Mouse (Mus musculus): ENCODE data around the gene Fam89a. TPM values are rescaled to one million over a fixed set of nuclear protein-coding genes. Genes with fewer than 3 reads are reported as not detected.

The Fam89a gene
- total RNA-seq, 1 experiment from 2014 or later, result not detected

DNA sequence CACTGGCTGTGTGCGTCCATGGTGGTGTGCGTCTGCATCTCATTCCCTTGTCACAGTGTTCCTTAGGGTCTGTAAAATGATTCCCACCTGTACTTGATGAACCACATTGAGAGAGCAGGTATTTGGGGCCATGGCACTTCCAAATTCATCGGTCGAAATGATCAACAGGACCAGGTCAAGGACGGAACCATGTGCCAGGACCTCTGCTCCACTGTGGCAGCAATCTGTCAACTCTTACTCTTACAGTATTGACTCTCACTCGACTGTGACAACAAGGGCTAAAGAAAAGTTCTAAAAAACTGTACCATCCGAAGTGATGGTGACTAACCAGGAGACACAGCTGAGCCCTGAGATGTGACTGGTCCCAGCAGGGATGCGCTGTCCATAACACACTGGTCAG is 3.8 kb upstream of the Fam89a start:
- ATAC-seq (ENCODE audit: extremely low read depth, insufficient number of reproducible peaks, low FRiP score, poor library complexity, severe bottlenecking), result no peak

GRCm38 (mm10) chr8:124754792-124755190 is 3.2 kb upstream of the Fam89a start:
- ATAC-seq (ENCODE audit: extremely low read depth, insufficient number of reproducible peaks, low FRiP score, poor library complexity, severe bottlenecking), result no peak

GRCm38 (mm10) chr8:124754101-124754791 is 2.6 kb upstream of the Fam89a start:
- ATAC-seq (ENCODE audit: extremely low read depth, insufficient number of reproducible peaks, low FRiP score, poor library complexity, severe bottlenecking), result no peak

GRCm38 (mm10) chr8:124752325-124752862 is 762 bp upstream of the Fam89a start:
- ATAC-seq (ENCODE audit: extremely low read depth, insufficient number of reproducible peaks, low FRiP score, poor library complexity, severe bottlenecking), result no peak

GRCm38 (mm10) chr8:124751191-124751590 is 441 bp downstream of the Fam89a start:
- ATAC-seq (ENCODE audit: extremely low read depth, insufficient number of reproducible peaks, low FRiP score, poor library complexity, severe bottlenecking), result no peak

- no peak for ATAC-seq (ENCODE audit: extremely low read depth, insufficient number of reproducible peaks, low FRiP score, poor library complexity, severe bottlenecking)
These were observed 5.0 kb downstream of the Fam89a start for GRCm38 (mm10) chr8:124746661-124747060.

DNA sequence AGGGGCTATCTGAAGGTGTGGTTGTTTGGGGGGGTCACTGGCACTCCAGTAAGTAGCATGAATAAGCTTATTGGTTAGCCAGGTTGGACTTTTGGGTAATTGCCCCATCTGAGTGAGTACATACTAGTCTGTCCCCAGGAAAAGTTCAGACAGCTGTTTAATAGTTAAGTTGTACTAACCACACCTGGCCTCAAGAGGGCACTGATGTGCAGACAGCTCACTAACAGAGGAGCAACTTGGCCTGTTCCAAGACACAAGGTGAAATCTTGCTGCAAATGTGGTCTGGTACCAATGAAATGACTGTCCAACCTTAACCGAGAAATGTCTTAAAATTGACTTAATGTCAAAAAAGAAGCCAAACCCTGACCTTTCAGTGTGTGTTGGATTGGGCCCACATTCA is 12.4 kb downstream of the Fam89a start:
- peak; percentile 46 for ATAC-seq (ENCODE audit: extremely low read depth, insufficient number of reproducible peaks, low FRiP score, poor library complexity, severe bottlenecking)

GRCm38 (mm10) chr8:124735371-124735911 is 16.2 kb downstream of the Fam89a start:
- no peak for ATAC-seq (ENCODE audit: extremely low read depth, insufficient number of reproducible peaks, low FRiP score, poor library complexity, severe bottlenecking)

DNA sequence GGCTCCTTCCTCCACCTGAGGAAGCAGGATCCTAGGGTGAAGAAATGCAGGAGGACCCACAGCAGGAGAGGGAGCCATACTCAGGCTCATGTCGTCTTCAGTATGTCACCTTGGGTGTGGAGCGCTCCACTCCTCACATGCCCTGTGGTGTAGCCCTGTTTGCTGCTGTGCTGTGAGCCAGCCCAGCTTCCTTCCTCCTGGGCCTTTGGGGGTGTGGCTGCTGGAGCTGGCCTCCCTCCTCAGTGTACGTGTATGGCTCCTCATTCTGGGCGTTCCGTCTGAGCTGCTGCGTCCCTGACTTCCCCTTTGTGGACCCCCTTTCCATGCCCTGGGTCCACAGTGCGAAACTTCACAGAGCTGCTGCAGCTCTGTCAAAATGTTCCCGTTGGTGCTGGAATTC is 18.8 kb downstream of the Fam89a start:
- no peak for ATAC-seq (ENCODE audit: extremely low read depth, insufficient number of reproducible peaks, low FRiP score, poor library complexity, severe bottlenecking)

DNA sequence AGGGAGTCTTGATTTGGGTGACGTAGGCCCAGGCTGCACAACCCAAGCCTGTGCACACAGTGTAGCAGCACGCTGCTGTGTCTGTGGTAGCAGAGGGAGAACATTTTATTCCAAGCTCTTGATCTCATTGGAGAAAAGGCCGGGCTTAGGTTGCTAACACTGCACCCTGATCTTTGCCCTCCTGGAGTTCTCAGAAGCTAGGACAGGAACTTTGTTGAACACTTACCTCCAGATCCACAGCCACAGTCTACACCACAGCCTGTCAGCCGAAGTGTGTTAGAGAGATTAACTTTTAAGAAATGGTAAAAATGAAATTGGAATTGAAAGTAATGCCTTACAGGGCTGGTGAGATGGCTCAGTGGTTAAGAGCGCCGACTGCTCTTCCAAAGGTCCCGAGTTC is 27.3 kb downstream of the Fam89a start:
- ATAC-seq (ENCODE audit: extremely low read depth, insufficient number of reproducible peaks, low FRiP score, poor library complexity, severe bottlenecking), result no peak

GRCm38 (mm10) chr8:124721862-124722515 is 29.6 kb downstream of the Fam89a start, which contains the start of the genes Ttc13 and Arv1:
Ttc13 (minus strand) TSS chr8:124721983.
Arv1 (plus strand) TSS chr8:124722139.
- ATAC-seq (ENCODE audit: extremely low read depth, insufficient number of reproducible peaks, low FRiP score, poor library complexity, severe bottlenecking), result peak; percentile 99

DNA sequence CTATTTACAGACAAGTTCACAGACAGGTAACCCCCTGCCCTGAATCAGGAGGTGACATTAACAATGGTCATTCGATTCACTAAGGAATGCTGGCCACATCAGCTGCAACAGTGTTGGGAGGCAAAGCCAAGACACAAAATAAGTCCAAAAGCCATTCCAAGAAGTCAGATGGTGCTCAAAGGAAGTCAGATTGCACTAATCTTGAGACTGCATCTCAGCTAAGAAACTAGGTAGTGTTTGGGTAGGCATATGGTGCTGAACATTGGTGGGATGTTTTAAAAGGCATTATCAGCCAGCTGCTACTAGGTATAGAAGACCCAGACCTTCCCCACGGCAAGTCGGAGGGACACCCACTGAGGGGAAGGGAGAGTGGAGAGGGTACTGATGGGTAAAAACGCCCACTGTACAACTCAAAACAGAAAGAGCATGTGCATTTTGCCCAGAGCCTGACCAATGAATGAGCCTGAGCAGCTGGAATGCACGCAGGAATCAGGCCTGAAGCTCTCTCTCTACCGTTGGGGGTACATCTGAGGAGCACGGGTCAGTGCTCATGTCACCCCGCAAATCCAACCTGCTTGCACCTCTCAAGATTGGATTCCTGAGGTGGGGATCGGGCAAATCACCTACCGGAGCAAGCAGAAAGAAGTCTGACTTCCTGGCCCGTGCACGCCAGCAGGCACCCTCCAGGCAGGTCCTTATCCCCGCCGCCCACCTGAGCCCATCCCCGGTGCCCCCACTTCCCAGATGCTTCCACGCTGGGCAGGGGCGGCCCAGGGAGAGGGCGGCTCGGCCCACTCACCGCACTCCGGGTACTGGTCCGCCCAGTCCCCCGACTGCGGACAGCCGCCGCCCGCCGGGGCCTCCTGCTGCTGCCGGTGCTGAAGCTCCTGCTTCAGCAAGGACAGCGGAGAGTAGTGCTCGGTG is 30.4 kb downstream of the Fam89a start:
- no peak for ATAC-seq (ENCODE audit: extremely low read depth, insufficient number of reproducible peaks, low FRiP score, poor library complexity, severe bottlenecking)

DNA sequence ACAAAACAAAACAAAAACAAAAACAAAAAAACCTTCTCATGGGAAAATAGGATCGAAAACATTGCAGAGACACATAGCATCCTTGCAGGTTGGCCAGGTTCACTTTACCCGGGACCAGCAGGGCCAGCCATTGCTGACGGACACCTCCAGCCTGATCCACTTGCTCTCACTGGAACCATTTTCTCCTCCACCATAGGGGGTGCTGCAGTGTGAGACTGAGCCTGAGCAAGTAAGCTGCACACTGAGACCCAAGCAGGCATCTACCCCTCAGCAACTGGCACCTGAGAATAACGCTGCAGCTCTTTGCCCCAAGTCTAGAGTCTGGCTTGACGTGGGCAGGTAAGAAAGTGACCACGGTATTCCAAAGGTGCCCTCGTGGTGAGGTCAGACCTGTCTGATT is 31.5 kb downstream of the Fam89a start:
- no peak for ATAC-seq (ENCODE audit: extremely low read depth, insufficient number of reproducible peaks, low FRiP score, poor library complexity, severe bottlenecking)

- ATAC-seq (ENCODE audit: extremely low read depth, insufficient number of reproducible peaks, low FRiP score, poor library complexity, severe bottlenecking), result no peak
These were observed 35.9 kb downstream of the Fam89a start for GRCm38 (mm10) chr8:124715736-124716135.

DNA sequence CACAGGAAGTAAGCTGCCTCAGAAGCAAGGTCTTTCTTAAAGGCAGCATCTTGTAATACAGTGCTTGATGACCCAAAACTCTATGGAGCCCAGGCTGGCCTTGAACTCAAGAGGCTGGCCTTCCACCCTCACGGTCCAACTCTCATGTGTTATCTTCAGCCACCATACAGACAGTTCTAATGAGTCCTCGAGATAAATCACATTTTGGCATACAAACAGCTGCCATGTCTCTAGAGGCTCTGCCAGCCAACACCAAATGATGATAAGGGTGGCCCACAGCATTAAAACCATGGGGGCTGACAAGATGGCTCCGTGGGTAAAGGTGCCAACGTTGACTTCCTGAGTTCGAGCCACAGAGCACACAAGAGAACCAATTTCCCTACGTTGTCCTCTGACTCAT is 38.4 kb downstream of the Fam89a start:
- no peak for ATAC-seq (ENCODE audit: extremely low read depth, insufficient number of reproducible peaks, low FRiP score, poor library complexity, severe bottlenecking)

DNA sequence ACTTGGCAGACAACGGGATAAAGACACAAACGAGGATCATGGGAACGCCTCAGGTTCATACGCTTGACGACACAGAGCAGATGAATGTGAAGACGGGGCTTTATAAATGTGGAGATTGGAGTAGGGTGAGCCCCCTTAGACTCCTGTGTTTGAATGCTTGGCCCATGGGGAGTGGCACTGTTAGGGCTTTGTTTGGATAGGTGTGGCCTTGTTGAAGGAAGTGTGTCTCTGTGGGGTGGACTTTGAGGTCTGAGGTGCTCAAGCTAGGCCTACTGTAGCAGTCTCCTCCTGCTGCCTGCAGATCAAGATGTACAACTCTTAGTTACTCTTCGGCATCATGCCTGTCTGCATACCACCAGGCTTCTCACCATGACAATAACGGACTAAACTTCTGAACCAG is 45.8 kb downstream of the Fam89a start:
- no peak for ATAC-seq (ENCODE audit: extremely low read depth, insufficient number of reproducible peaks, low FRiP score, poor library complexity, severe bottlenecking)

GRCm38 (mm10) chr8:124704376-124704775 is 47.3 kb downstream of the Fam89a start:
- ATAC-seq (ENCODE audit: extremely low read depth, insufficient number of reproducible peaks, low FRiP score, poor library complexity, severe bottlenecking), result no peak

DNA sequence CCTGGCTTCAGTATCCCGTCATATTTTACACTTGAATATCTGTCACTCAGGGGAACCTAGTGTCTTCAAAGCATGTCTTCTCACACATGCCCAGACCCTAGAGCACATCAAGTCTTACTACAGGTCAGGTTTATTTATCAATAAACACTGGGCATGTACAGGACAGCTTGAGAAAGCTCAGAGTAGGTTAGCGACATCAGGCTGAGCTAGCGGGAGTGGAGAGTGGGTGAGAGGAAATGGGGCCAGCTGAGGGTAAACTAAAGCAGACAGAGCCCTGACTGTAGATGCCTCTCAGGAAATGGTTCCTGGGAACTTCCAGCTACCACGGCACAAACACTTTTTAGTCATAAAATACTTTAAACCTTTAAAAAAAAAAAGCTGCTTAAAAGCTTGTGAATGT is 48.1 kb downstream of the Fam89a start:
- no peak for ATAC-seq (ENCODE audit: extremely low read depth, insufficient number of reproducible peaks, low FRiP score, poor library complexity, severe bottlenecking)

DNA sequence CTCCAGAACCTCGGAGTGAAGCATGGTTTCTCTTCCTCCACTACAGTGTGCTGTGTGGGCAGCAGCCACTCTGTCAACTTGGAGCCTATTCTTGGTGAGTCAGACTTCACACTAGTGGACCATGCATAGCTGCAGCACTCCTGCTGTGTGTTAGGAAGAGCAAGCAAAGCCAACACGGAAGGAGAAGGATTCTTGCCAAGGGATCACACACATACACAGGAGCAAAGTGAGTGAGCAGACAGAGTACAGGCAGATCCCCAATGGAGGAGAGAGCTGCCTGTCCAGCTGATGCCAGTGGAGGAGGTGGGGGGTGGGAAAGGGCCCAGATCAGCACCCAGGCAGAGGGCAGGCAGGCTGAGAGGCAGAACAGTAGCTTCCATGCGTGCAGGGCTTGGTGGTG is 49.4 kb downstream of the Fam89a start:
- ATAC-seq (ENCODE audit: extremely low read depth, insufficient number of reproducible peaks, low FRiP score, poor library complexity, severe bottlenecking), result no peak

Data from neutrophil, adult 5-6 weeks (primary cell).